Comparison of ENCODE assay signal across 17 mouse cellular contexts in genomic region chr10:5097754-5098137, GRCm38 (mm10). TPM values are rescaled to one million over a fixed set of nuclear protein-coding genes. Genes with fewer than 3 reads are reported as not detected.
"Had no signal": no experiment of that assay in that cellular context is flagged by ENCODE, and none has a peak within 500 bp of the region (broad histone marks: within the 10 kb centered on the region; RNA-seq: fewer than 3 reads in every experiment).

No protein-coding gene starts in this region.

- DNase-seq: retina, postnatal 1 day; spleen, adult 18-20 months; thymus, adult 18-20 months; thymus, adult 2 months; thymus, postnatal 14 days; thymus, postnatal 25 days; thymus, postnatal 36 days; thymus, postnatal 4 days had no signal

- H3K9me3 ChIP-seq: neural tube, embryonic 13.5 days; neural tube, embryonic 15.5 days; stomach, embryonic 15.5 days had no signal

- H3K27ac ChIP-seq: neural tube, embryonic 13.5 days; neural tube, embryonic 15.5 days; stomach, embryonic 15.5 days; stomach, postnatal 0 days had no signal

- H3K9ac ChIP-seq: neural tube, embryonic 13.5 days; neural tube, embryonic 15.5 days; stomach, embryonic 15.5 days had no signal

- H3K27me3 ChIP-seq: neural tube, embryonic 13.5 days; neural tube, embryonic 15.5 days; stomach, embryonic 15.5 days had no signal

- H3K4me2 ChIP-seq: neural tube, embryonic 13.5 days; neural tube, embryonic 15.5 days; stomach, embryonic 15.5 days had no signal

- H3K4me1 ChIP-seq: neural tube, embryonic 13.5 days; neural tube, embryonic 15.5 days; stomach, embryonic 15.5 days had no signal

- H3K4me3 ChIP-seq: neural tube, embryonic 13.5 days; neural tube, embryonic 15.5 days; stomach, embryonic 15.5 days had no signal

RNA-seq across cellular contexts. Expression of gene Gm10097, which starts 28.8 kb away (rescaled TPM):
- total RNA-seq: neutrophil, adult 5-6 weeks had no signal
- polyA plus RNA-seq: small intestine, adult 2 months; spleen, adult 2 months; testis, adult 2 months; thymus, adult 2 months; urinary bladder, adult 2 months had no signal
